29 mouse cellular contexts compared by ENCODE assay signal in genomic region chr14:27815739-27816138, GRCm38 (mm10).
A peak's percentile ranks its signal among the peaks of the same experiment; 100 is the strongest.
DNase-seq lines count a peak whose midpoint lies in the region; ATAC-seq lines count a peak whose summit lies in the region.
"Had no signal": no experiment of that assay in that cellular context is flagged by ENCODE, and none has a peak within 500 bp of the region (broad histone marks: within the 10 kb centered on the region; RNA-seq: fewer than 3 reads in every experiment).

No protein-coding gene starts in this region.

- WGBS in embryonic facial prominence, embryonic 13.5 days: 76% methylated on average over 6 of the region's 6 CpGs
- 85% methylated on average over 6 of the region's 6 CpGs for WGBS in embryonic facial prominence, embryonic 10.5 days
- 38% methylated on average over 6 of the region's 6 CpGs for WGBS in kidney, embryonic 15.5 days

- 0 out of 2 replicates have a peak overlapping the region, but pooled peaks have one; percentile 4 for H3K27ac ChIP-seq in embryonic facial prominence, embryonic 13.5 days
- H3K27ac ChIP-seq in embryonic facial prominence, embryonic 10.5 days (replicated peaks): no peak overlapping the region
- 0 out of 2 replicates have a peak overlapping the region, but pooled peaks have one; percentile 20 for H3K27ac ChIP-seq in kidney, embryonic 15.5 days
- H3K27ac ChIP-seq: heart, embryonic 15.5 days; hindbrain, embryonic 12.5 days; hindbrain, postnatal 0 days; layer of hippocampus, adult 2 months; left cerebral cortex, adult 2 months; liver, embryonic 12.5 days; neural tube, embryonic 15.5 days; stomach, postnatal 0 days had no signal

- H3K9me3 ChIP-seq in embryonic facial prominence, embryonic 13.5 days: no peaks in the 10 kb centered on the region
- no peaks in the 10 kb centered on the region for H3K9me3 ChIP-seq in embryonic facial prominence, embryonic 10.5 days
- H3K9me3 ChIP-seq in kidney, embryonic 15.5 days (replicated peaks): no peaks in the 10 kb centered on the region
- H3K9me3 ChIP-seq: heart, embryonic 15.5 days; hindbrain, embryonic 12.5 days; liver, embryonic 12.5 days; megakaryocyte, embryonic 14.5 days; neural tube, embryonic 15.5 days had no signal

- ATAC-seq in embryonic facial prominence, embryonic 13.5 days (ENCODE audit: insufficient number of reproducible peaks, insufficient read depth, low FRiP score, low TSS enrichment, low read depth): no peak
- ATAC-seq in kidney, embryonic 15.5 days (replicated peaks; ENCODE audit: low FRiP score): peak; percentile 70
- 0 out of 2 replicates have a peak, but pooled peaks have one; percentile 31 for ATAC-seq in megakaryocyte progenitor cell, adult 5-6 weeks (replicated peaks; ENCODE audit: poor library complexity)
- ATAC-seq: hindbrain, postnatal 0 days; intestine, postnatal 0 days; liver, embryonic 12.5 days; liver, postnatal 0 days had no signal

- H3K36me3 ChIP-seq in embryonic facial prominence, embryonic 13.5 days: no peaks in the 10 kb centered on the region
- no peaks in the 10 kb centered on the region for H3K36me3 ChIP-seq in embryonic facial prominence, embryonic 10.5 days (replicated peaks)
- H3K36me3 ChIP-seq in kidney, embryonic 15.5 days: no peaks in the 10 kb centered on the region
- H3K36me3 ChIP-seq: heart, embryonic 15.5 days; hindbrain, embryonic 12.5 days; liver, embryonic 12.5 days; neural tube, embryonic 15.5 days had no signal

- H3K4me2 ChIP-seq in embryonic facial prominence, embryonic 13.5 days: no peak overlapping the region
- no peak overlapping the region for H3K4me2 ChIP-seq in kidney, embryonic 15.5 days
- H3K4me2 ChIP-seq: heart, embryonic 15.5 days; hindbrain, embryonic 12.5 days; liver, embryonic 12.5 days; neural tube, embryonic 15.5 days had no signal

- H3K9ac ChIP-seq in embryonic facial prominence, embryonic 13.5 days: no peak overlapping the region
- no peak overlapping the region for H3K9ac ChIP-seq in kidney, embryonic 15.5 days
- H3K9ac ChIP-seq: heart, embryonic 15.5 days; hindbrain, embryonic 12.5 days; liver, embryonic 12.5 days; liver, postnatal 0 days; neural tube, embryonic 15.5 days had no signal

- DNase-seq in embryonic facial prominence, embryonic 10.5 days (ENCODE audit: low spot score): no peak
- no peak for DNase-seq in kidney, adult 9 months
- DNase-seq in MN1 (ENCODE audit: low spot score): peak; percentile 11
- DNase-seq in spleen, adult 18-20 months: no peak
- DNase-seq: adrenal gland, postnatal 25 days; cerebellum, adult 18-20 months; cerebellum, postnatal 10 days; gastrocnemius, postnatal 10 days; heart, postnatal 36 days; kidney, postnatal 36 days; liver, postnatal 0 days; lung, postnatal 36 days; midbrain, embryonic 14.5 days; right cerebral cortex, adult 18-20 months; thymus, adult 18-20 months; thymus, postnatal 36 days had no signal

- H3K4me3 ChIP-seq in embryonic facial prominence, embryonic 13.5 days: no peak overlapping the region
- no peak overlapping the region for H3K4me3 ChIP-seq in embryonic facial prominence, embryonic 10.5 days
- H3K4me3 ChIP-seq in kidney, embryonic 15.5 days (replicated peaks): no peak overlapping the region
- H3K4me3 ChIP-seq: heart, embryonic 15.5 days; hindbrain, embryonic 12.5 days; layer of hippocampus, adult 2 months; left cerebral cortex, adult 2 months; liver, embryonic 12.5 days; megakaryocyte, embryonic 14.5 days; neural tube, embryonic 15.5 days had no signal

- H3K4me1 ChIP-seq in embryonic facial prominence, embryonic 13.5 days: peaks cover 23% of the 10 kb centered on the region
- H3K4me1 ChIP-seq in embryonic facial prominence, embryonic 10.5 days: peaks cover 13% of the 10 kb centered on the region
- no peaks in the 10 kb centered on the region for H3K4me1 ChIP-seq in kidney, embryonic 15.5 days
- H3K4me1 ChIP-seq: heart, embryonic 15.5 days; liver, embryonic 12.5 days had no signal

- no peaks in the 10 kb centered on the region for H3K27me3 ChIP-seq in embryonic facial prominence, embryonic 13.5 days
- H3K27me3 ChIP-seq in embryonic facial prominence, embryonic 10.5 days (replicated peaks; ENCODE audit: low read depth, poor library complexity, severe bottlenecking): no peaks in the 10 kb centered on the region
- H3K27me3 ChIP-seq in kidney, embryonic 15.5 days: no peaks in the 10 kb centered on the region
- H3K27me3 ChIP-seq: heart, embryonic 15.5 days; hindbrain, embryonic 12.5 days; liver, embryonic 12.5 days; megakaryocyte, embryonic 14.5 days; neural tube, embryonic 15.5 days had no signal
